Mouse (Mus musculus) adrenal gland (tissue): ENCODE results near the gene Rnase11.

Source experiments
- intact Hi-C: fragments of 180-260 bp; cut with DNase I; formaldehyde crosslinking; loops from one replicate; pipeline ENCODE4 v1.15.1; 2025

The Rnase11 gene

DNA sequence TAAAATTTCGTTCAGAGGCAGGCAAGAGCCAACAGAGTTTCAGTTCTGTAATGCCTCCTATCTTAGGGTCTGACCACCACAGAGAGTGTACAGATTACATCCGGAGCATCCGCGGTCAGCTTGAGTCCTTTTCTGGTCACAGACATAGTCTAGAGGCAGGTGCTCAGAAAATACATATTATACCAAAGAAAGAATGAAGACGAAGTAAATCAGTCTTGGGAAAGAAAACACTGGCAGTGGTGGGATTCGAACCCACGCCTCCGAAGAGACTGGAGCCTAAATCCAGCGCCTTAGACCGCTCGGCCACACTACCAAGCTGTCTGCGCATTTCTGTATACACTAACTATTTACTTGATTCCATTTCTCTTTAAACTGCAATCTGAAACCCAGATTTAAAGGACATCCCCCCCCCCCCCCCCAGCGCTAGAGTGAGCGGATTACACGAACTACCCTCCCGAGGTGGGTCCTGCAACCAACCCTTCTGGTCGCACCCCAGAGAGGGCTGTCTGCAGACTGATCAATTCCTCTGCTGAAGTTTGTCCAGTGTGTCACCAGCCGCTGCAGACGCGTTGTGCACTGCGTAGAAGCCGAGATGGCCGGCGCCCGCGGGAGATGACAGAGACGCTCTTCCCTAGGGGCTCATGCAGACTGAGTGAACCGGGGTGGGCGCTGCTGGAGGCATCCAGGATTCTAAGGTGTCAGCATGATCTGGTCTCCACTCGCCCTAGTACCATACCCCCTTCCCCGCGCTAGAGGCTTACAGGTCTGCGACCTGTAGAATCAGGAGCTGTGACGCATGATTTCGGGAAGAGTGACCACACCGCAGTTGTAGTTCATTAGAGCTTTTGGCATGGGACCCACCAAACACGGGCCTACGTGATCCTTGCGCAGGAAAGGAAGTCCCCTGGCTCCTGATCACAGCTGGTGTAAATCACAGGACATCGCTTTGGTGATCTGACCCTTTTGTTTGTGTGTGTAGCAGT is 32.9 kb upstream of the Rnase11 start:
- intact Hi-C loops: no loop called here

- intact Hi-C loops: no loop called here
Observed at GRCm38 (mm10) chr14:51081035-51081434, 31.1 kb upstream of the Rnase11 start.

DNA sequence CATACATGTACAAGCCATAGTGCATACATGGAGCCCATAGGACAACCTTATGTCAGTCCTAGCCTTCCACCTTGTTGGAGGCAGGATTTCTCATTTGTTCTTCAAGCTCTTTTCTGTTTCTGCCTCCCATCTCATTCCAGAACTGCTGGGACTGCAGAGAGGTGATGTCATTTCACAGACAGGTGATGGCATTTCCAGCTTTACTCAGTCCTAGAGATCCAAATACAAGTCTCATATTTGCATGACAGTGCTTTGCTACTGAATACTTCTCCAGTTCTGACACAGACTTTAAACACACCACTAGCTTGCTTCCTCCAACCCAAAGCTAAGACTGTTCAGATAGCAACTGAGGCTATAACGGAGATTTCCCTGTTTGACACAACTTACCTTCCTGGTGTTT is 29.2 kb upstream of the Rnase11 start:
- intact Hi-C loops: no loop called here

DNA sequence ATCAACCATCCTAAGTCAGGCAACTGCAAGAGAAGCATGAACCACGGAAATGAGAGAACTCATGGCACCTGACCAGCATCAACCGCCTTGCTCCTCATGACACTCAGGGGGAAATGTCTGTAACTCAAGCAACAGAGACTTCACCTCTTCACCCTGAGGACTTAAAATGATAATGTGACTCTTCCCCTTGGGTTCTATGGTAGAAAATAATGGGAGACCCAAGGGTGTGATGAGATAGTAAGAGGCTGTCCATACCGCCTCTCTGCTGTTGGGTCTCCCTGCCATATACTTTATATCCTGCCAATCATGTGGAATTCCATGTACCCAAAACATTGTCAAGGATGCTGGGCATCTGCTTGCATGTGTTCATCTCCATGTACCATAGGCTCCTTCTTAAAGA is 24.4 kb upstream of the Rnase11 start, which contains the start of gene Olfr750:
TSS of gene Olfr750 (minus strand) at position 101 of the 400 bp plus-strand sequence.
- intact Hi-C loops: no loop called here

GRCm38 (mm10) chr14:51069617-51070016 is 19.7 kb upstream of the Rnase11 start:
- intact Hi-C loops: no loop called here

- intact Hi-C loops: no loop called here
Observed at GRCm38 (mm10) chr14:51068956-51069355, 19.0 kb upstream of the Rnase11 start.

DNA sequence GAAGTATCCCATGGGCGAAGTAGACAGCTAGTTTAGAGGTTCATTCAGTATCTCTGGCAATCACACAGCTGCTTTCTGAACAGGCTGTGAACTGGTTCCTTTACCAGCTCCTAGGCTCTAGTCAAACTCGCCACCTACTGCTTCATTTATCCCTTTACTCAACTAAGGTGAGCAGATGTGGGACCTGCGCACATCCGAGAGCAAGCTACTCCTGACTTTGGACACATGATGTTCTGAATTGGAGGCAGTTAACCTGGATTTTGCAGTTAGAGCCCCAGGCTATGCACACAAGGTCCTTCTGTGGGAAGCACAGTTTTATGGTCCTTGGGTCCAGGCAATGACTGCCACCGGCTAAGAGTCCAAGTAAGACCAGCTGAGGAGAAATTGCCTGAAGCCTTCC is 10.8 kb upstream of the Rnase11 start:
- intact Hi-C loops: loop anchor here (5.0 kb wide), 1 partner anchor 83 kb away; no protein-coding TSS in a partner anchor

GRCm38 (mm10) chr14:51057401-51057831 is 7.5 kb upstream of the Rnase11 start, which contains the start of gene Rnase12:
Gene Rnase12 (minus strand): TSS chr14:51057661.
- intact Hi-C loops: no loop called here

DNA sequence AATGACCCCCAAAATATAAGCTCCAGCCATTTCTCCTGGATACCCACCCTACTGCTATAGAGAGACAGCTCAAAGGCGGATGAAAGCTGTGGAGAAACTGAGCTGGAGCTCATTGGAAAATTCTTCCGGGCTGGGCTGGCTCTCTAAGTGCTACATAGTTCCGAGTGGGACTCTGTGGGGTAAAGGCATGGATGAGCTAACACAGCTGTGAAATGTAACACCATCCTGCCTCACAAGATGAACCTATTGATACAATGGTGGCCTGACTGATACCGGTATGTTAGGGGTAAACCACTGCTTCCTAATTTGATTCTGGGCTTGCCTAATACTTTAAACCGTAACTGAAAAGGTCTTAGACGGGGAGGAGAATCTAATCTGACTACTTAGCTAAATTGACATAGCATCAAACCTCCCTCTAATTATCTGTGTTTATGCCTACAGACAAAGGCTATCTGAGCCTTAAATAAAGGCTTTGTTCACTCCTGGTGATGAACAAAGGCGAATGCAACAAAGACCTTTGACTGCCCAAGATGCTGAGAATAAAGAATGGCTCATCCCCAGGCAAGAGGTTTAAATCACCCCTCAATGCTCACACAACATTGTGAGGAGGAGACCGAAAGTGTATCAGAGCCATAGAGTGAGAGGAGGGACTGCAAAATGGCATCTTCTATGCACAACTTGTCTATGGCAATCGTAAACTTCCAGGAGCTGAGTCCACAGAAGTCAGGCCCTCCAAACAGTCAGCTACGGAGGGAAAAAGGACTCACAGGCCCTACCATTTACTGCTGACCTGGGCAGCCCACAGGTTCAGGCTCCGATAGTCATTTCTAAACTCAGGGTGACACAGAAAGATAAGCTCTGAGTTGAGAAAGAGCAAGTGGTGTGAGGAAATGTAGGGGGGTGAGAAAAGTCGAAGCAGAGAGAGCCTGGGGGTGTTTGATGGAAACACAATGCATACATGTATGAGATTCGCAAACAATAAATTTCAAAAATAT is 4.6 kb upstream of the Rnase11 start:
- intact Hi-C loops: no loop called here

DNA sequence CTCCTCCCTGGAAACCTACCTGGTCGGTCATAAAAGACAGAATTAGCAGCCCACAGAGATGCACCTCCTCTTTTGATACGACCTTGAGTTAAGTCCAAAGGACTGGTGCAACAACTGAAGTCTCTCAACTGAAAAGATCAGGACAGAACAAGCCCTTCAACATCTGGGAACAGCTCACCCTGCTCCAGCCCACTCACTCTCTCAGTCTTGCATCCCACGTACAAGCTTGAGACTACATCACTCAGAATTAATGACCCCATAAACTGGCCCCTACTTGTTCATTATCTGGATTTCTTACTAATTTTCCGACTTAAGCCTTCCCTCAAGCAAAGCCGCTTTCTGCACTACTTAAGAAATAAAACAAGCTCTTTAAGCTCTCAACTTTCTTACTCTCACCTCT is 3.2 kb upstream of the Rnase11 start:
- intact Hi-C loops: no loop called here

- intact Hi-C loops: no loop called here
Observed at GRCm38 (mm10) chr14:51051941-51052340, 2.0 kb upstream of the Rnase11 start.

DNA sequence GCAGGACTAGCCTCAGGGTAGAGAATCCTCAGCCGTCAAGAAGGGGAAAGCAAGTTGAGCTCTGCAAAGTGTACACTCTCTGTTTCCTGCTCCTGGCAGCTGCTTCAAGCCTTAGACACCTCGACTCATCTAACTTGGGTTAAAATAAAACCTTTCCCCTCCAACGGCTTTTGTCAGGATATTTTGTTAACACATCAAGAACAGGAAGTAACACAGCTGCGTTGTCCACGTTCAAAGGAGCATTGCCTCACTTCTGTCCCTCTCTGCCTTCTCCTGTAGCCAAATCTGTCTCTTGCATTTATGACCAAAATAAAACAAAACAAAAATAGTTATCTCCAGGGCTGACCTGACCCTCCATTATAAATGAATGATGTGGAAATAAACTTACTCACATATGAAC is 2.1 kb downstream of the Rnase11 start:
- intact Hi-C loops: no loop called here

DNA sequence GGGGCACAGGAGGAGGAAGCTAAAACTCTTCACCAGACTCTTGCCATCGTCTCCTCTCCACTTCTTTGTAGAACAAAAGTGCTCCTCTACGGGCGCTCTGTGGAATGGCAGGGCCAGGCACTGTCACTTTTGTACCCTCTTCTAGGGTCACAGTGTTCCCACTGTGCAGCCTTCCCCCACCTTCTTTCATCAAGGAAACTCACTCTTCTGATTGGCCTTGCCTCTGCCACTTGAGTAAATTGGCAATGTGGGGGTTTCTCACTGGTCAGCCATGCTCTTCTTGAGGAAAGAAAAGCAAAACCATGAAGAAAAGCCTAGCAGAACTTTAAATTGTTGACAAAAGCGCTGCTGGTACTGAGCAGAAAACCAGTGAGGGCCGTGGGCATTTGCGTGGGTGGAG is 8.2 kb downstream of the Rnase11 start, which contains the start of gene Rnase9:
TSS of gene Rnase9 (minus strand) at position 101 of the 400 bp plus-strand sequence.
- intact Hi-C loops: no loop called here

DNA sequence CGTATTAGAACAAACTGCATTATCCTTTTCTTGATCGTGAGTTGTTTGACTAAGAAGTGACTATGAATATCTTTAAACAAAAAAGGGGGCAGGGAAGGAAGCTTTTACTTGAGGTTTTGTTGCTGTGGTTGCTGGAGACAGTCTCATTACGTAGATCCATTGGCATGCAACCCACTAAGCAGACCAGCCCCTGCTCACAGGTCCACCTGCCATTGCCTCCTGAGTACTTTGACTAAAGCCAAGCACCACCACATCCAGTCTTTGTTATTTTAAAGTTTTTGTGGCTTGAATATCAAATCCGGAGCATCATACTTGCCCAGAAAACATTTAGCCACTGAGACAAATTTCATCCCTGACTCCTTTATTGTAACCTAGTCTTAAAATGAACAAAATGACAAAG is 13.7 kb downstream of the Rnase11 start:
- intact Hi-C loops: no loop called here

- intact Hi-C loops: no loop called here
Observed at GRCm38 (mm10) chr14:51035206-51035605, 14.8 kb downstream of the Rnase11 start.

DNA sequence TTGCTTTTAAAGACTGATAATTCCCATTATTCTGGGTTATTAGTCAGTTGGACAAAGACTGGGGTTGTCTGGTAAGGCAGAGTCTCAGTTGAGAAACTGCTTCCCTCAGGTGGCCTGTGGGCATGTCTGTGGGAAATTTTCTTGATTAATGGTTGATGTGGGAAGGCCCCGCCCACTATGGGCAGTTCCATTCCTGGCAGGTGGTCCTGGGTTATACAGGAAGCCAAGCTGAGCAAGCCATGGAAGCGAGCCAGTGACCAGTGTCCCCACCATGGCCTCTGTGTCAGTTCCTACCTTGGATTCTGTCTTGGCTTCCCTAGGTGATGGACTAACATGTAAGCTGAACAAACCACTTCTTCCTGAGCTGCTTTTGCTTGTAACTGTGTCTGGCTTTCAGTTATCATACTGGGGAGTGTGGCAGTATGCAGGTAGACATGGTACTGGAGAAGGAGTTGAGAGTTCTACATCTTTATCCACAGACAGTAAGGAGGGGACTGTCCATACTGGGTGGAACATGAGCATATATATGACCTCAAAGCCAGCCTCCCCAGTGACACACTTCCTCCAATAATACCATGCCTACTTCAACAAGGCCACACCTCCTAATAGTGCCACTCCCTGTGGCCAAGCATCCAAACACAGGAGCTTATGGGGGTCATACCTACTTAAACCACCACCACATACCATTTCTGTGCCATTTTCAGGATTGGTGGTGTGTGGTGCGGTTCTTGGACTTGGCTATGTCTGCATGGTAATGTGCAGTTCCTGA is 22.4 kb downstream of the Rnase11 start:
- intact Hi-C loops: loop anchor here (5.0 kb wide), 1 partner anchor 75 kb away; no protein-coding TSS in a partner anchor

DNA sequence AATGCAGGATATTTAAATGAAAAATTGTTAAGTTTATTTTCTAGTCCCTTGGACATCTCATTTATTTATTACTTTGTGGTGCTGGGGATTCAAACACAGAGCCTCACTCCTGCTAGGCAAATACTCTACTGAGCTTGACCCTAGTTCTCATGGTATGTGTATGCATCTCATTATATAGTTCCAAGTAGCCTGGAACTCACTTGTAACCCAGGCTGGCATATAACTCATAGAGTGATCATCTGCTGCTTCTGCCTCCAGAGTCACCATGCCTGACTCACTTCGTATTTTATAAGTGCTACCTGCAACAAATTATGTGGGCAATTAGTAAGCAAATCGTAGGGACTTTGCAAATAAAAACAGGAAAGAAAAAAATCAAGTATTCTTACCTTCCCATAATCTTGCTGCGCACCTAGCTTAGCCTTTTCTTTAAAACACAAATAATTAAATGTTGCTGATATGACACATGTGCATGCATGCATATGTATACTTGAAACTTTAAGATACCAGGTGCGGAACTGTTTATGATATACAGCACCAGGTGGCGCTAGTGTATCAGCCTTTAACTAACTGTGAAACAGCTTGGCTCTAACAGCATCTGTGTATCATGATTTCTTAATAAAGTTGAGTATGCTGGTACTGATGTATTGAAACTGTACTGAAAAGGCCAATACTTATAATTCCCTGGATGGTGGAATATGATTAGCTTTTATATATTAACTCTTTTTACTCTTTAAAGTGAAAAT is 23.4 kb downstream of the Rnase11 start:
- intact Hi-C loops: loop anchor here (1.0 to 5.0 kb wide), 2 partner anchors 37 to 76 kb away; no protein-coding TSS in a partner anchor

DNA sequence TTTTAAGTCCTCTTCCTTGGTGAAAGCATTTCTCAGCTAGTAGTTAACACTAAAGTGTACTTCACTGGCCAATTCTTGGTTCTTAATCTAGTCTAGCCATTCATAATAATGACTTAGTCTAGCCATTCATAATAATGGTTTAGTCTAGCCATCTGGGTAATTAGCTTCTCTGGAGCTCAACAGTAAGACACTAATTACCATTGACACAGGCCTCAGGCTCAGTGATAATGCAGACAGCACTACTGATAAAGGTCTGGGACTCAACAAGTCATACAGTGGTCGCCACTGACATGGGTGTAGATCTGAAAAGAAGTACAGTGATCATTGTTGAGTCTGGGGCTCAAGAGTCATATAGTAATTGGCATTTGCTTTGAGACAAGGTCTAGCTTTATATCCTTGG is 25.1 kb downstream of the Rnase11 start:
- intact Hi-C loops: loop anchor here (5.0 kb wide), 1 partner anchor 77 kb away; no protein-coding TSS in a partner anchor

DNA sequence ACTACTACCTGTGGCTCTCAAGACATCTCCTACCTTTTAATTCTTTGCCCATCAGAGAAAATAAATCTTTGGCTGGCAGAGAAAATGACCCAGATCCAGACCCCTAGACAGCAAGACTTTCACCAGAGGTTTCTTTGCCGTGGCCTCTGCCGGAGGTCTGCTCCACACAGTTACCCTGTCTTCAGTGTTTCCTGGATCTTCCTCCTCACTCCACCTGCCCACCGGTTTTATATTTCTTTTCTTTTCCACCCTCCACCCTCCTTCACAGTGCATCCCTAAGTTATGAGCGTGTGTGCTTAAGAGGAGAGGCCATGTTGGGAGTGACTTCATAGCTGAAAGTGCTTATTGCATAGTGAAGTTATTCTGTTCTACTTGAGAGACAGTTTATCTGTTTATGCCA is 26.5 kb downstream of the Rnase11 start:
- intact Hi-C loops: no loop called here

DNA sequence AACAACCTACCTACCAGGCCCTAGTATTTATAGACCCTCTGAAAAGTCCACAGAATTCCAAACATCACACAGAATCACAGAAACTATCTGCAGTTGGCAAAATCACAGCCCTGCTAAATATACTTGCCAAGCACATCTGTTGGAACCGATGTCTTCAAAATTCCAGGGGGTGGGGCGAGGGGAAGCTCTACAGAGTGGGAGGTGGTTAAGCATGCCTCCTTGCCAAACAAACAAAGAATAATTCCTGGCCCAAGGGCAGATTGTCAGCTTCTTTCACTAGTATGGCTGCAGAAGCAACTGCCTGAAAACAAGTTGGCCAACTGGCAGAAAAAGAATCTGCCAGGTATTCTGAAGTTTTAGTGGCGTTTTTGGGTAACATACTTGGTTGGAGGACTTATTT is 32.7 kb downstream of the Rnase11 start:
- intact Hi-C loops: no loop called here
